Mouse (Mus musculus) erythroblast, embryonic 14.5 days (primary cell): Measurements from ENCODE around the gene E2f4.

ENCODE experiments used
- GATA1 ChIP-seq: IDR thresholded peaks from 2 replicates; pipeline ENCODE4 v1.6.1; 2012; ENCODE audit warnings: low read length, inconsistent platforms, mixed read lengths
- TAL1 ChIP-seq: IDR thresholded peaks from 3 replicates; pipeline ENCODE4 v1.6.1; 2012; ENCODE audit warnings: low read length, inconsistent platforms, mixed read lengths

DNA sequence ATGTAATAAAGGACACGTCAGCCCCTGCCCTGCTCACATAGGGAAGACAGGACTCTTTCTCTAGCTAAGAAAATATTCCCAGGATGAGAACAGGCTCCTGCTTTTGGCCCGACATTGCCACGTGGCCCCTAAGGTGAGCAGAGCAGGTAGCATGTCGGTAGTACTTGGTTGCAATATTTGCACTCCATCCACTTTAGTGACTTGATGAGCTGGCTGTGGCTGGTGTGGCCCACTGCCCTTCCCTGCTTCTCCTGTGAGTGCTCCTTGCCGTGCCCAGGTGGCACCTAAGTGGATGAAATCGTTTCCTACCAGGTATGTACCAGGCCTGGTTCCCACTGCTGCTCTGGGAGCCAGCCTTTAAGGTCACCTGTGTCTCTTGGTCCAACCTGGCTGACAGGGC, 45.5 kb upstream of the E2f4 start:
- no peak for TF ChIP-seq GATA1
- TF ChIP-seq TAL1 = no peak
